Mouse (Mus musculus) liver, embryonic 14.5 days (tissue): Measurements from ENCODE around the gene Mxra7.

Source experiments
- CTCF ChIP-seq: IDR thresholded peaks from 2 replicates; pipeline ENCODE4 v1.5.1; 2016; ENCODE audit warnings: antibody characterized with exemption, low read depth, control low read depth
- EP300 ChIP-seq: IDR thresholded peaks from 2 replicates; pipeline ENCODE4 v1.6.1; 2016; ENCODE audit warnings: antibody characterized with exemption, low read depth

GRCm38 (mm10) chr11:116826550-116827504 is 1.0 kb downstream of the Mxra7 start:
- no peak for TF ChIP-seq CTCF
- TF ChIP-seq EP300, result no peak
